Mouse (Mus musculus): ENCODE data around the gene Apln. TPM values are rescaled to one million over a fixed set of nuclear protein-coding genes. Genes with fewer than 3 reads are reported as not detected.

Apln gene
- polyA plus RNA-seq, 1 experiment, result 2.1 TPM

GRCm38 (mm10) chrX:48044261-48044660 is 9.6 kb upstream of the Apln start:
- no peaks in the 10 kb centered on the region for H3K27me3 ChIP-seq (ENCODE audit: control insufficient read depth, insufficient read depth, low read length)
- no peak overlapping the region for H3K4me3 ChIP-seq (ENCODE audit: control insufficient read depth, insufficient read depth, low read length)
- WGBS, result 100% methylated on average over 1 of the region's 1 CpGs
- H3K27ac ChIP-seq (ENCODE audit: control insufficient read depth, insufficient read depth, low read length), result no peak overlapping the region
- no peaks in the 10 kb centered on the region for H3K36me3 ChIP-seq (ENCODE audit: control insufficient read depth, insufficient read depth, low read length)
- H3K4me1 ChIP-seq (replicated peaks; ENCODE audit: control insufficient read depth, insufficient read depth, low read length), result no peaks in the 10 kb centered on the region
- TF ChIP-seq POLR2A (IDR thresholded peaks at IDR 0.05; ENCODE audit: control insufficient read depth, extremely low read depth, insufficient read depth, low read length, poor library complexity), result no peak
- no peak for TF ChIP-seq CTCF (IDR thresholded peaks at IDR 0.05; ENCODE audit: borderline replicate concordance, control insufficient read depth, extremely low read depth, insufficient read depth, low read length, poor library complexity)
- no peak for DNase-seq

DNA sequence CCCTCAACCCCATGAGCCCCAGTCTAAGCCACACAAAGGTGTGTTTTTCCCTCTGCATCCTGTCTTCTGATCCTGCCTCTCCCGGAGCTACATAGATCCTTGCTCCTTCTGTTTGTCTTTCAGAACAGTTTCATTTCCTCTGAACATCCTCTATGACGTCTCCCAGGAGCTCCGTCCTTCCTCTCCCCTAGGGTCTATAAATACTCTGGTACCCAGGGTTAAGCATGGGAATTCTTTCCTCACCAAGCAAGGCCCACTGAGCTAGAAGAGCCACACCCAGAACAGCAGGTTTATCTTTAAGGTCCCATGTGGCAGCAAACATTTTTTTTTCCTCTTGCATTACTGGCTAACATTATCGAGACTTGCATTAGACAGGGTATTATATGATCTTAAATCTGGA is 8.1 kb upstream of the Apln start:
- H3K4me3 ChIP-seq (ENCODE audit: control insufficient read depth, insufficient read depth, low read length), result no peak overlapping the region
- no peak overlapping the region for H3K27ac ChIP-seq (ENCODE audit: control insufficient read depth, insufficient read depth, low read length)
- DNase-seq, result no peak
- TF ChIP-seq POLR2A (IDR thresholded peaks at IDR 0.05; ENCODE audit: control insufficient read depth, extremely low read depth, insufficient read depth, low read length, poor library complexity), result no peak
- TF ChIP-seq CTCF (IDR thresholded peaks at IDR 0.05; ENCODE audit: borderline replicate concordance, control insufficient read depth, extremely low read depth, insufficient read depth, low read length, poor library complexity), result no peak
- H3K27me3 ChIP-seq (ENCODE audit: control insufficient read depth, insufficient read depth, low read length), result no peaks in the 10 kb centered on the region
- H3K36me3 ChIP-seq (ENCODE audit: control insufficient read depth, insufficient read depth, low read length), result no peaks in the 10 kb centered on the region
- WGBS, result 66% methylated on average over 4 of the region's 4 CpGs
- no peaks in the 10 kb centered on the region for H3K4me1 ChIP-seq (replicated peaks; ENCODE audit: control insufficient read depth, insufficient read depth, low read length)

DNA sequence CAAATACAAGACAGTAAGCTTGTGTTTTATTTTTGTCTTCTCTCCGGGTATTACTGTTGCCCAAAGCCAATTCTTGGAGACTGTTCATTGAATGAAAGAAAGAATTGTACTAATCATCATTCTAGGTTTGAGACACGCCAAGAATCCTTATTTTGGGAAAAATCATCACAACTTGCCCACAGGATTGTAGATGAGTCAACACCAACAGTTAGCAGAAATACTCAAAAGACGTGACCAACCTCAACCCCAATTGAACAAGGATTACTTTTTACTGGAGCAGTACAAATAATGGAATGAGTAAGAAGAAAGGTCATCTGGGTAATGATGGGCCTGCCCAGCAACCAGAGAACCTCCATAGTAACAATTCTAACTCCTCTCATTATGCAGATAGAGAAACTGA is 5.7 kb upstream of the Apln start:
- no peak for DNase-seq
- 92% methylated on average over 3 of the region's 3 CpGs for WGBS
- no peak overlapping the region for H3K27ac ChIP-seq (ENCODE audit: control insufficient read depth, insufficient read depth, low read length)
- no peaks in the 10 kb centered on the region for H3K27me3 ChIP-seq (ENCODE audit: control insufficient read depth, insufficient read depth, low read length)
- H3K4me3 ChIP-seq (ENCODE audit: control insufficient read depth, insufficient read depth, low read length), result no peak overlapping the region
- TF ChIP-seq CTCF (IDR thresholded peaks at IDR 0.05; ENCODE audit: borderline replicate concordance, control insufficient read depth, extremely low read depth, insufficient read depth, low read length, poor library complexity) (no peak), POLR2A (IDR thresholded peaks at IDR 0.05; ENCODE audit: control insufficient read depth, extremely low read depth, insufficient read depth, low read length, poor library complexity) (no peak)
- H3K36me3 ChIP-seq (ENCODE audit: control insufficient read depth, insufficient read depth, low read length), result no peaks in the 10 kb centered on the region
- no peaks in the 10 kb centered on the region for H3K4me1 ChIP-seq (replicated peaks; ENCODE audit: control insufficient read depth, insufficient read depth, low read length)

DNA sequence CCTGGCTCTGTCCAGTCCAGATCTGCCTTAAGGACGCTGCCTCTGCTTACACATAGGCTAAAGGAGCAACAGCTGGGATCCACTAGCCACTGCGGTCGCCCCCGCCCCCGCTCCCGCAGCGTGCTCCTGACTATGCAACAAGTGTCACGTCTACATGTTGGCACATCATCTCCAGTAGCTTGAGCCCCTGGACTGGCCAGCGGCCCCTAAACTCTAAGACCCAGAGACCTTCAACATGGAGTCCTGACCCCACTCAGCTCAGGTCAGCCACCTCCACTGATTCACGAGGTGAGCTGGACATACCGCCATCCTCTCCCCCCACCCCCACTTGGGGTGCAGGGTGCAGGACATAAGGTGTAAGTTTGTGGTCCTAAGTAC is 898 bp downstream of the Apln start:
- DNase-seq, result no peak
- H3K27ac ChIP-seq (ENCODE audit: control insufficient read depth, insufficient read depth, low read length), result no peak overlapping the region
- no peaks in the 10 kb centered on the region for H3K36me3 ChIP-seq (ENCODE audit: control insufficient read depth, insufficient read depth, low read length)
- peaks cover 6% of the 10 kb centered on the region; the same call in 1 of the 2 replicates for H3K4me1 ChIP-seq (replicated peaks; ENCODE audit: control insufficient read depth, insufficient read depth, low read length)
- no peak overlapping the region for H3K4me3 ChIP-seq (ENCODE audit: control insufficient read depth, insufficient read depth, low read length)
- H3K27me3 ChIP-seq (ENCODE audit: control insufficient read depth, insufficient read depth, low read length), result peaks cover 4% of the 10 kb centered on the region; the same call in 1 of the 2 replicates
- no peak for TF ChIP-seq POLR2A (IDR thresholded peaks at IDR 0.05; ENCODE audit: control insufficient read depth, extremely low read depth, insufficient read depth, low read length, poor library complexity)
- TF ChIP-seq CTCF (IDR thresholded peaks at IDR 0.05; ENCODE audit: borderline replicate concordance, control insufficient read depth, extremely low read depth, insufficient read depth, low read length, poor library complexity), result no peak
- 22% methylated on average over 11 of the region's 11 CpGs for WGBS

DNA sequence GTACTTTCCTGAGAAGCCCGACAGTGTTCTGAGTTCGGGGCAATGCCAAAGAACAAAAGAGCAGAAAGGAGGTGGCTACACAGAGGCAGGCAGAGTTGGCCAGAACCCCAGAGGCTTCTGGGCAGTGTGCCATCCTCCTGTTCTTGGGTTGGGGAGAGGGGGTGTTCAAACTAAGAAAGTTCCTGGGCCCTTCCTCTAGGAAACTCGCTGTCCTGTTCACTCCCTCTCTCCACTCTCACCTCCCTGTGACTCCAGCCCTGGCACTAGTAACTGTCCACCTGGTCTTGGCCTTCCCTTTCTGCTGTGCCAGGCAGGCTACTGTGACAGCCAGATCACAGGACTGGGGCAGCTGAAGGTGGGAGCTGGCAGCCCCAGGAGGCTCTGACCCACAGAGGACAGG is 1.6 kb downstream of the Apln start:
- H3K4me1 ChIP-seq (replicated peaks; ENCODE audit: control insufficient read depth, insufficient read depth, low read length), result peaks cover 6% of the 10 kb centered on the region; the same call in 1 of the 2 replicates
- H3K27me3 ChIP-seq (ENCODE audit: control insufficient read depth, insufficient read depth, low read length), result peaks cover 4% of the 10 kb centered on the region; the same call in 1 of the 2 replicates
- H3K4me3 ChIP-seq (ENCODE audit: control insufficient read depth, insufficient read depth, low read length), result no peak overlapping the region
- no peak overlapping the region for H3K27ac ChIP-seq (ENCODE audit: control insufficient read depth, insufficient read depth, low read length)
- WGBS, result 77% methylated on average over 3 of the region's 3 CpGs
- TF ChIP-seq POLR2A (IDR thresholded peaks at IDR 0.05; ENCODE audit: control insufficient read depth, extremely low read depth, insufficient read depth, low read length, poor library complexity) (no peak), CTCF (IDR thresholded peaks at IDR 0.05; ENCODE audit: borderline replicate concordance, control insufficient read depth, extremely low read depth, insufficient read depth, low read length, poor library complexity) (no peak)
- DNase-seq, result no peak
- no peaks in the 10 kb centered on the region for H3K36me3 ChIP-seq (ENCODE audit: control insufficient read depth, insufficient read depth, low read length)

- H3K36me3 ChIP-seq (ENCODE audit: control insufficient read depth, insufficient read depth, low read length), result no peaks in the 10 kb centered on the region
- no peak overlapping the region for H3K4me3 ChIP-seq (ENCODE audit: control insufficient read depth, insufficient read depth, low read length)
- H3K4me1 ChIP-seq (replicated peaks; ENCODE audit: control insufficient read depth, insufficient read depth, low read length), result peaks cover 6% of the 10 kb centered on the region; the same call in 1 of the 2 replicates
- TF ChIP-seq POLR2A (IDR thresholded peaks at IDR 0.05; ENCODE audit: control insufficient read depth, extremely low read depth, insufficient read depth, low read length, poor library complexity) (no peak), CTCF (IDR thresholded peaks at IDR 0.05; ENCODE audit: borderline replicate concordance, control insufficient read depth, extremely low read depth, insufficient read depth, low read length, poor library complexity) (no peak)
- no peak overlapping the region for H3K27ac ChIP-seq (ENCODE audit: control insufficient read depth, insufficient read depth, low read length)
- peaks cover 4% of the 10 kb centered on the region; the same call in 1 of the 2 replicates for H3K27me3 ChIP-seq (ENCODE audit: control insufficient read depth, insufficient read depth, low read length)
- WGBS, result 88% methylated on average over 5 of the region's 5 CpGs
- no peak for DNase-seq
Measured at GRCm38 (mm10) chrX:48031866-48032265, 2.8 kb downstream of the Apln start.

- no peaks in the 10 kb centered on the region for H3K36me3 ChIP-seq (ENCODE audit: control insufficient read depth, insufficient read depth, low read length)
- WGBS, result 95% methylated on average over 3 of the region's 3 CpGs
Measured at GRCm38 (mm10) chrX:48030593-48030992, 4.1 kb downstream of the Apln start.

More at GRCm38 (mm10) chrX:48030593-48030992, 4.1 kb downstream of the Apln start:
- peaks cover 6% of the 10 kb centered on the region; the same call in 1 of the 2 replicates for H3K4me1 ChIP-seq (replicated peaks; ENCODE audit: control insufficient read depth, insufficient read depth, low read length)
- no peak overlapping the region for H3K27ac ChIP-seq (ENCODE audit: control insufficient read depth, insufficient read depth, low read length)
- H3K27me3 ChIP-seq (ENCODE audit: control insufficient read depth, insufficient read depth, low read length), result peaks cover 4% of the 10 kb centered on the region; the same call in 1 of the 2 replicates
- DNase-seq, result no peak
- TF ChIP-seq POLR2A (IDR thresholded peaks at IDR 0.05; ENCODE audit: control insufficient read depth, extremely low read depth, insufficient read depth, low read length, poor library complexity) (no peak), CTCF (IDR thresholded peaks at IDR 0.05; ENCODE audit: borderline replicate concordance, control insufficient read depth, extremely low read depth, insufficient read depth, low read length, poor library complexity) (no peak)
- no peak overlapping the region for H3K4me3 ChIP-seq (ENCODE audit: control insufficient read depth, insufficient read depth, low read length)
